Mouse (Mus musculus) lung, adult 2 months (tissue): Measurements from ENCODE around the gene Pou6f1.

ENCODE experiments used
- CTCF ChIP-seq: fragments of 200-500 bp; IDR thresholded peaks from 2 replicates; pipeline ENCODE4 v1.5.1; 2011; ENCODE audit warnings: mild to moderate bottlenecking, low read length, control low read depth; ENCODE audit not compliant: insufficient read depth
- POLR2A ChIP-seq: fragments of 200-500 bp; IDR thresholded peaks from 2 replicates; pipeline ENCODE4 v1.6.1; 2011; ENCODE audit warnings: low read depth, mild to moderate bottlenecking, control low read depth, low read length, borderline replicate concordance; ENCODE audit errors: extremely low read depth

GRCm38 (mm10) chr15:100619200-100619599, 19.4 kb upstream of the Pou6f1 start:
- TF ChIP-seq CTCF: no peak
- TF ChIP-seq POLR2A: no peak
